Mouse (Mus musculus) heart, embryonic 14.5 days (tissue): ENCODE results near the gene Tnip2. TPM values are rescaled to one million over a fixed set of nuclear protein-coding genes. Genes with fewer than 3 reads are reported as not detected.

Experiments used
- ATAC-seq: fragments of 200-750 bp; cut with Nextera tagmentation; 2 replicates; pipeline ENCODE4 v1.8.0; 2017; ENCODE audit warnings: low read depth, moderate TSS enrichment; ENCODE audit not compliant: insufficient number of reproducible peaks, insufficient read depth, low FRiP score
- H3K27ac ChIP-seq, 2 experiments: fragments of 200-500 bp in 1 of 2; fragments of 300-500 bp in 1 of 2; sonication (generic) in 1 of 2; replicated peaks in 1 of 2; 2 replicates each; pipeline ENCODE4 v1.5.1; 2012 to 2014; ENCODE audit warnings: low read depth in 2 of 2, low read length in 2 of 2, control low read depth in 1 of 2, mild to moderate bottlenecking in 1 of 2, mixed read lengths in 1 of 2; ENCODE audit not compliant: control insufficient read depth in 1 of 2, insufficient read depth in 1 of 2
- H3K27me3 ChIP-seq: fragments of 300-500 bp; sonication (generic); 2 replicates; pipeline ENCODE4 v1.6.1; 2014; ENCODE audit warnings: mild to moderate bottlenecking, low read length, control low read depth; ENCODE audit not compliant: control insufficient read depth, insufficient read depth
- H3K36me3 ChIP-seq: fragments of 300-500 bp; sonication (generic); 2 replicates; pipeline ENCODE4 v1.6.1; 2014; ENCODE audit warnings: mild to moderate bottlenecking, control low read depth, low read length, mixed read lengths; ENCODE audit not compliant: control insufficient read depth, insufficient read depth
- H3K4me1 ChIP-seq, 2 experiments: fragments of 200-500 bp in 1 of 2; fragments of 300-500 bp in 1 of 2; sonication (generic) in 1 of 2; 2 replicates each; pipeline ENCODE4 v1.6.1; 2012 to 2014; ENCODE audit warnings: low read length in 2 of 2, control low read depth in 1 of 2, mixed read lengths in 1 of 2; ENCODE audit not compliant: control insufficient read depth in 2 of 2, insufficient read depth in 2 of 2
- H3K4me2 ChIP-seq: fragments of 300-500 bp; sonication (generic); 2 replicates; pipeline ENCODE4 v1.6.1; 2014; ENCODE audit warnings: mild to moderate bottlenecking, low read length
- H3K4me3 ChIP-seq, 2 experiments: fragments of 200-500 bp in 1 of 2; fragments of 300-500 bp in 1 of 2; sonication (generic) in 1 of 2; 2 replicates each; pipeline ENCODE4 v1.5.1; 2012 to 2014; ENCODE audit warnings: low read length in 2 of 2, mild to moderate bottlenecking in 2 of 2, control low read depth in 1 of 2, low read depth in 1 of 2, moderate library complexity in 1 of 2; ENCODE audit not compliant: control insufficient read depth in 1 of 2, insufficient read depth in 1 of 2
- H3K9ac ChIP-seq: fragments of 300-500 bp; sonication (generic); 2 replicates; pipeline ENCODE4 v1.6.1; 2014; ENCODE audit warnings: mild to moderate bottlenecking, low read length
- H3K9me3 ChIP-seq: fragments of 300-500 bp; sonication (generic); 2 replicates; pipeline ENCODE4 v1.6.1; 2016; ENCODE audit warnings: low read length, control low read depth; ENCODE audit not compliant: control insufficient read depth
- WGBS: fragments of 180-500 bp; shearing (Covaris S2); extraction: QIAGEN DNeasy Blood & Tissue Kit; methylation state at CpG from one replicate; pipeline ENCODE4 v1.1.7; 2014; 5-methylcytosine and 5-hydroxymethylcytosine counted together
- polyA plus RNA-seq: library from polyadenylated mRNA; unstranded; fragments of >200 nt; fragmentation: Nextera tagmentation; extraction: Ambion mirVana; gene quantifications from 2 replicates; pipeline ENCODE4 v1.2.1, GENCODE M21; 2014

Gene Tnip2
- polyA plus RNA-seq, 1 experiment from 2014 or later: 17.0 TPM

DNA sequence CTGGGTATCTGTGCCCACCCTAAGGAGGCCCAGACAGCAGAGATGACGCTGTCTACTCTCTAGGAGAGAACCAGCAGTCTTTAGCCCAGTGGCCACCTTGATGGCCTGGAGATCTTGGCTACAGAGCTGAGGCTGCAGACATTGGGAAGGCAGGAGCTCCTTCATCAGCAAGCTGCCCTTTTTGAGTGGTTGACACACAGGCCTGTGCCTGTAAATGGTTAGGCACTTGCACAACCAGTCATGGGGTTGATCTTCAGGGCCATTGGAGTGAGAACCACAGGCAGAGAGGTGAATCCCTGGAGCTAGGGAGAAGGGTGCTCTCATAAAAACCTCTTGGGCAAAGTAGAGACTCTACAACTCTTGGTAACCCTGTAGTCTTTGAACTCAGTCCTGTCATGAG is 28.4 kb upstream of the Tnip2 start:
- 82% methylated on average over 1 of the region's 1 CpGs for WGBS
- Histone ChIP-seq H3K27ac (no peak overlapping the region), H3K9ac (no peak overlapping the region), H3K4me2 (no peak overlapping the region), H3K4me1 (peaks cover 3 to 5% of the 10 kb centered on the region in 2 experiments; a peak in 2 of 4 replicates), H3K4me3 (no peak overlapping the region), H3K27me3 (no peaks in the 10 kb centered on the region), H3K9me3 (no peaks in the 10 kb centered on the region), H3K36me3 (no peaks in the 10 kb centered on the region)
- ATAC-seq: no peak

DNA sequence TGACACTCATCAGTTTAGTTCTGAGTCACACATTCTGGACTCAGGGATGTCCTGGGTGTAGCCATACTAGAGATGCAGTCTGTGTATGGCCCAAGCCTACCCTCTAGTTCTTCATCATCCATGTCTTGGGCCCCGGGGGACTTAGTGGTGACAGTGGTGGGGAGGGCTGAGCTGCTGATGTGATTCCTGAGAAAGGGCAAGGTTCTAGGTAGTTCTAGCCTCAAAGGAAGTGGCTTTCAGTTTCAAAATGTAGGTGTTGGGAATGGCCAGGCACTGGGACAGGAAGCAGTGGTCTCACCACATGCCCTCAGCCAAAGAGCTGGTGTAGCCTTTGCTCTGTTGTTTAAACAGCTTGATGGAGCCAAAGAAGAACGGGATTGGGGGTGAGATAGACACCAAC is 25.3 kb upstream of the Tnip2 start:
- no peak for ATAC-seq
- no peak overlapping the region for H3K4me3 ChIP-seq
- 86% methylated on average over 2 of the region's 2 CpGs for WGBS
- H3K27me3 ChIP-seq: no peaks in the 10 kb centered on the region
- no peak overlapping the region for H3K9ac ChIP-seq
- H3K9me3 ChIP-seq: no peaks in the 10 kb centered on the region
- H3K4me1 ChIP-seq: peaks cover 5 to 6% of the 10 kb centered on the region in 2 experiments; a peak in 3 of 4 replicates
- no peaks in the 10 kb centered on the region for H3K36me3 ChIP-seq
- no peak overlapping the region for H3K27ac ChIP-seq
- no peak overlapping the region for H3K4me2 ChIP-seq

DNA sequence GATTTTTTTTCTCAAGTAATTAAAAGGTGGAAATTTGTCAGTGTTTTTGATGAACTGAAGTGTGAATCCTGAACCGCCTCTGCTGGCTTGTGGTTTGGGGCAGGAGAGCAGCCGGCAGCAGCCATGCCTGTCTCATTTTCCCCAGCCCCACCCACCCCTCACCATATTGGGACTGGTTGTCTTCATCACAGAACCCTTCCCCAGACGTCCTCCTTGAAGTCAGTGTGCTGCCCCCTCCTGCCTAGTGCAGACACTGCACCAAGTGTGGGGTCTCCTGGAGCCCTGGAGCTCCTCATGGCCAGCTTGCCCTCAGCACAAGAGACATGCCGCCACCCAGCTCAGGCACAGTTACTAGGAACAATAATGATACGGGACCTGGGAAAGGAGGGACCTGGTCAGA is 24.7 kb upstream of the Tnip2 start:
- no peak overlapping the region for H3K4me3 ChIP-seq
- H3K27ac ChIP-seq: no peak overlapping the region
- peaks cover 11 to 12% of the 10 kb centered on the region in 2 experiments for H3K4me1 ChIP-seq
- H3K27me3 ChIP-seq: no peaks in the 10 kb centered on the region
- no peak overlapping the region for H3K9ac ChIP-seq
- no peaks in the 10 kb centered on the region for H3K36me3 ChIP-seq
- 31% methylated on average over 5 of the region's 5 CpGs for WGBS
- no peak for ATAC-seq
- no peaks in the 10 kb centered on the region for H3K9me3 ChIP-seq
- H3K4me2 ChIP-seq: no peak overlapping the region

DNA sequence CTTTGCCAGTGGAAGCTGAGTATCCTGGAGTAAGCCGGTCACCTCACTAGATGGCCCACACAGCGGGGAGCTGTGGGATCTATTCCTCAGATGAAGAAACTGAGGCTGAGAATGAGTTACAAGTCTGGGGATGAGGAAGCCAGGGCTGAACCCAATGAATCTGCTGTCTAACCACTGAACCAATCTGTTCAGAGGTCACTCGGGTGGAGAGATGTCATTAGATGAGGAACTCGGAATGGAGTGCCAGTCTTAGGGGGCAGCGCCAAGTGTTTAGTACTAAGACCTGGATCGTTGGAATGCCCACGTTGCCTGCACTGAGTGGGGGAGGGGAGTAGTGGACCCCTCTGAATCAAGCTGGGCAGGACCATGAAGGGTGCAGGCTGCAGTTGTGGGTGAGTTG is 24.3 kb upstream of the Tnip2 start:
- 66% methylated on average over 7 of the region's 7 CpGs for WGBS
- no peak overlapping the region for H3K9ac ChIP-seq
- no peak overlapping the region for H3K4me2 ChIP-seq
- no peak overlapping the region for H3K27ac ChIP-seq
- peaks cover 13 to 16% of the 10 kb centered on the region in 2 experiments for H3K4me1 ChIP-seq
- H3K9me3 ChIP-seq: no peaks in the 10 kb centered on the region
- no peak overlapping the region for H3K4me3 ChIP-seq
- no peaks in the 10 kb centered on the region for H3K27me3 ChIP-seq
- H3K36me3 ChIP-seq: no peaks in the 10 kb centered on the region
- no peak for ATAC-seq

DNA sequence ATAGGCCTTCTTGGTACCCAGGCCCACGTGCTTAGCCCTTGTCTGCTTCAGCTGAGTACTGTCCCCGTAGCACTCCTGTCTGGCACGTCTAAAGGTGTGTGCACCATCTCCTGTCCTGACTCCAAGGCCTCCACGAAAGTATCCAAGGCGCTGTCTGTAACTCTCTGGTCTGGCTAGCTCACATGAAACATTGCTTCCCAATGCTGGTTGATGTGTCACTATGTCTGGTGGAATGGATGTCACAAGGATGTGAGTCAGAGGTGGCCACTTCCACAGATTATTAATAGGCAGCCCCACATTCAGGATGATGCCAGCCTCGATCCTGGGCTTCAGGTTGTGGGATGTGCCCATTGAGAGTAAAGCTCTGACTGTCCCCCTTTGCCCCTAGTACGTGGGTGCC is 22.0 kb upstream of the Tnip2 start:
- Histone ChIP-seq H3K27me3 (no peaks in the 10 kb centered on the region), H3K27ac (no peak overlapping the region), H3K4me3 (no peak overlapping the region), H3K9me3 (no peaks in the 10 kb centered on the region), H3K4me2 (no peak overlapping the region), H3K36me3 (no peaks in the 10 kb centered on the region), H3K4me1 (peaks cover 15 to 17% of the 10 kb centered on the region in 2 experiments), H3K9ac (no peak overlapping the region)
- 81% methylated on average over 7 of the region's 7 CpGs for WGBS
- no peak for ATAC-seq

DNA sequence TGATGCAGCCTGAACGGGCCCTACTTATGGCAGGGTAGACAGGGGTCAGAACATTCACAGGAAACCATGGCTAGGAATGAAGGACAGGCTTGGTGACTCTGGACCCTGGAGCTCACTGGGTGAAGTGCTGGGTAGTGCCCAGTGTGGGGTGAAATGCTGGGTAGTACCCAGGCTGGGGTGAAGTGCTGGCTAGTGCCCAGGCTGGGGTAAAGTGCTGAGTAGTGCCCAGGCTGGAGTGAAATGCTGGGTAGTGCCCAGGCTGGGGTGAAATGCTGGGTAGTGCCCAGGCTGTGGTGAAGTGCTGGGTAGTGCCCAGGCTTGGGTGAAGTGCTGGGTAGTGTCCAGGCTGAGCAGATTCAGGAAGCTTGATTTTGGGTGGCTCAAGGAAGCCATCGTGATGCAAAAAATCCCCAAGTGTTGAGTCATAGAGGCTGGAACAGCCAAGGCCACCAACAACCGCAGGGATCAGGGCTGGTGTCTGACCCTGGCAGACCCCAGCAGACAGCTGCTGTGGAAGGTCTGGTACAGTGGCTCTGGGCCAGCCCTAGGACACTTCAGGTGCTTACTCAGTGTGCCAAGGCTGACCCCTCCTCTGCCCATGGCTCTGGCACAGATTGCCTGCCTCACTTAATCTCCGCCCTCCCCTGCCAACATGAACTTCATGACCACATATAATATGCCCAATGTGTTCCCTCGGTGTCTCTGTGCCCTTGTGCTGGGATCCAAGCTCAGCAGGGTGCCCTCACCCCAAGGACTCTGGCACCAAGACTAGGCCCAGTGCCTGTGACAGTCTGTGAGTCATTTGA is 21.2 kb upstream of the Tnip2 start:
- H3K27ac ChIP-seq: no peak overlapping the region
- H3K27me3 ChIP-seq: no peaks in the 10 kb centered on the region
- no peak overlapping the region for H3K9ac ChIP-seq
- no peak overlapping the region for H3K4me2 ChIP-seq
- H3K4me3 ChIP-seq: no peak overlapping the region
- ATAC-seq: no peak
- WGBS: 75% methylated on average over 5 of the region's 5 CpGs
- H3K9me3 ChIP-seq: no peaks in the 10 kb centered on the region
- H3K4me1 ChIP-seq: peaks cover 15 to 17% of the 10 kb centered on the region in 2 experiments
- H3K36me3 ChIP-seq: no peaks in the 10 kb centered on the region

DNA sequence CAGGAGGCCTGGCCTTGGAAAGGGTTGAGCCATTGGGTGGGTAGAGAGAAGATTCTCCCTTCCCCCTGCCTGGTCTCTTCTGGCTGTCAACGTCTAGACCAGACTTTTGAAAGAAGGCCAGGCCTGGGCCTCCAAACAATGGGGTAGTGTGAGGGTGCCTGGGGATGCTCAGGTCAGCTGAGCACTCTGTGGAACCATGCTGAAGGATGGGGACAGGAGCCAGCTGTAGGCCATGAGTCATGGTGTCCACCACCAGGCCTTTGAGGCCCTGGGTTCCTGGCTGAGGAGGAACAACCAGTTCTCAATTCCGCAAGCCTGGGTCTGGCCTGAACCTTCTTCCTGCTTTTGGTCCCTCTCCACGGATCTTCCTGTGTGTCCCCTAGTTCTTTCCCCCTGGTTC is 20.0 kb upstream of the Tnip2 start:
- no peaks in the 10 kb centered on the region for H3K9me3 ChIP-seq
- H3K4me1 ChIP-seq: peaks cover 15 to 17% of the 10 kb centered on the region in 2 experiments
- ATAC-seq: no peak
- H3K27me3 ChIP-seq: no peaks in the 10 kb centered on the region
- no peaks in the 10 kb centered on the region for H3K36me3 ChIP-seq
- H3K9ac ChIP-seq: no peak overlapping the region
- no peak overlapping the region for H3K4me2 ChIP-seq
- H3K4me3 ChIP-seq: no peak overlapping the region
- peak overlapping the region; percentile 41 to 43; a peak in 3 of 4 replicates for H3K27ac ChIP-seq
- 48% methylated on average over 3 of the region's 3 CpGs for WGBS

DNA sequence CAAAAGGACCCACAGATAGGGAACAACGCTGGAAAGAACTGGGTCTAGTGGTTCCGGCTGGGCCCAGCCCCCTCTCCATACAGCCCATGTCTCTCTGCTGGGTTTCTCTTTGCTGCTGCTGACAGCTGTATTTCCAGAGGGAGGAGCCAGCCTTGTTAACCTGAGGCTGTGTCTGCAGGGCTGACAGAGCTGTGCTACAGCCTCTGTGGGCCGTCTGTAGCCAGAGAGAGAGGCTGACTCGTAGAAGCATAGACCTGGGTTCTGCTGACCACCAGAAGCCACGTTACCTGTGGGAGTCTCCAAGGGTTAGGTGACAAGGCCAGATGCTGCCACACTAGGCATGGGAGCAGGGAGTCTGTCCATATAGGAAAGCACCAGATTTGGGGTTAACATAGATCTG is 19.3 kb upstream of the Tnip2 start:
- Histone ChIP-seq H3K27ac (no peak overlapping the region), H3K36me3 (no peaks in the 10 kb centered on the region), H3K27me3 (no peaks in the 10 kb centered on the region), H3K9ac (no peak overlapping the region), H3K4me2 (no peak overlapping the region), H3K4me1 (peaks cover 14 to 15% of the 10 kb centered on the region in 2 experiments), H3K9me3 (no peaks in the 10 kb centered on the region), H3K4me3 (no peak overlapping the region)
- ATAC-seq: no peak
- WGBS: 64% methylated on average over 5 of the region's 5 CpGs
